Mouse (Mus musculus): ENCODE measurements around the gene Exosc6.
"Not testable (repeated sequence)": the region's sequence is repeated elsewhere in the genome, so short reads cannot be mapped to it uniquely, and the experiment has no call there.

Gene Exosc6

DNA sequence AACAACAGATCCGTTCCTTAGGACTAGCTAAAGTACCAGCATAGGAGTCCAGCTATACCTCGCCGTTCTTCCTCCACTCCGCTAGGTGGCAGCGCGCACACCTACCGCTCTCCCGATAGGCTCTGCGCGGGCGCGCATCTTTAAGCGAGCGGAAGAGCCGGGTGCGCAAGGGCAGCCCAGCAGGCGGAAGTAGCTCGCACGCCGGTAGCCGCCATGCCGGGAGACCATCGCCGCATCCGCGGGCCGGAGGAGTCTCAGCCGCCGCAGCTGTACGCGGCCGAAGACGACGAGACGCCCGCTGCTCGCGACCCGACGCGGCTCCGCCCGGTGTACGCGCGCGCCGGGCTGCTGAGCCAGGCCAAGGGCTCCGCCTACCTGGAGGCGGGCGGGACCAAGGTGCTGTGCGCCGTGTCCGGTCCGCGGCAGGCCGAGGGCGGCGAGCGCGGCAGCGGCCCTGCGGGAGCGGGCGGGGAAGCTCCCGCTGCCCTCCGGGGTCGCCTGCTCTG, at the start of gene Exosc6:
TSS of gene Exosc6 (plus strand) at position 182 of the 506 bp plus-strand sequence.
- DNase-seq (ENCODE audit: low spot score), result peak; percentile 86

DNA sequence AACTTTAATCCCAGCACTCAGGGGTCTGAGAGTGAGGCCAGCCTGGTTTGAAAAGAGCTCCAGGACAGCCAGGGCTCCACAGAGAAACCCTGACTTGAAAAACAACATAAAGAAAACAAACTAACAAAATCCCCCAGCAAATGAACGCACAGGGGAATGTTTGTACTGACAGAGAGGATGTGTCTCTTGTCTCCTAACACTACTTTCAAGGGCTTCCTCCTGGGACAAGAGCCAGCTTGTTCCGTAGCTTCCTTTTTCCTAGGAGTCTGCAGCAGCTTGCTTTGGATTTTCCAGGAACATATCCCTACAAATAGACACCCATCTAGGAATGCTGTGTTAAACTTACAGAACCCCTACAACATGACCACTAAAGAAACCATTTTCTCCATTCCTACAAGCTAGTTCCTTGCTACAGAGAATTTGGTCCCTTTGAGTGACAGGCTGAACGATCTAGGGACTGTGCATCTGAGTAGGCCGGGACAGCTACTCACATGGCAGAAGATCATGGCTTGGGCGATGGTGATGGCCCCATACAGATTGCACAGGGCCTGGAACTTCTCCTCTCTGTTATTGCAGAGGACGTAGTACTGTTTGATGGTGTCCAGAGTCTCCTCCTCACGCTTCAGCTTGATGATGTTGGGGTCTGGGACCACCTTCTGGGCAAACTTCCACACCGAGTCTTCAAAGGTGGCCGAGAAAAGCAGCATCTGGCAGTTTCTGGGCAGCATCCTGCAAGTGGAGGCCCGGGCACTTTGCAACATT, 45.7 kb upstream of the Exosc6 start:
- not testable (repeated sequence) for DNase-seq (ENCODE audit: low spot score)

DNA sequence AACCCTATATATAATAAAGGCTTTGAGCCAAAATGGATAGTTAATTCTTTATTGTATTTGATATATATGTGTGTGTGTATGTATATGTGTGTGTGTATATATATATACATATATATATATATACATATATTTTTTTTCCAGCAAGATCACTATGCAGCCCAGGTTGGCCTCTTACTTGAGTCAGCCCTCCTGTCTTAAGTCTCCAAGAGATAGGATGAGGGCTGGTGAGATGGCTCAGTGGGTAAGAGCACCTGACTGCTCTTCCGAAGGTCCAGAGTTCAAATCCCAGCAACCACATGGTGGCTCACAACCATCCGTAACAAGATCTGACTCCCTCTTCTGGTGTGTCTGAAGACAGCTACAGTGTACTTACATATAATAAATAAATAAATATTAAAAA, 29.5 kb upstream of the Exosc6 start:
- DNase-seq (ENCODE audit: low spot score), result not testable (repeated sequence)

DNA sequence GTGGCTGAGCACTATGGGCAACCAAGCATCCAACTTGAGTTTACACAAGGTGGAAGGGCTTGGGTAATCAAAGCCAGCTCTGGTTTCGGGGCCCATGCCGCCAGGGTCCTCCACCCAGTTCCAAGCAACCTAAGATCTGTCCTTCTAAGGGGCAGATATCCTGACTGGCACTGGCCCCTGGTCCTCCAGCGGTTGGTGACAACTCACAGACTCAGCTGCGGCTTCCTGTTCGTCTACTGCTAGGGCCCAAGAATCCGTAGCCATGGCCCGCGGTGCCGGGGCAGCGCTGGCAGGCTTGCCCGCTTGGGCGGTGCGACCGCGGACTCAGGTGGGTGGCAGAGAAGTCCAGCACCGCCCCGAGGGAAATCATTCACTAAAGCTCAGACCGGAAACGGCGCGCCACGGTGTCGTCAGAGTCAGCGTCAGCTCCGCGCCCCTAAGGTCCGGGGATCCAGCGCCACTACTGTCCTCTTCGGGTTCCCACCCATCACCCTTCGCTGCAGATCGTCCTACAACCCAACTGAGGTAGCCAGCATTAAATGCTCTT, 28.7 kb upstream of the Exosc6 start:
- DNase-seq (ENCODE audit: low spot score), result peak; percentile 71

DNA sequence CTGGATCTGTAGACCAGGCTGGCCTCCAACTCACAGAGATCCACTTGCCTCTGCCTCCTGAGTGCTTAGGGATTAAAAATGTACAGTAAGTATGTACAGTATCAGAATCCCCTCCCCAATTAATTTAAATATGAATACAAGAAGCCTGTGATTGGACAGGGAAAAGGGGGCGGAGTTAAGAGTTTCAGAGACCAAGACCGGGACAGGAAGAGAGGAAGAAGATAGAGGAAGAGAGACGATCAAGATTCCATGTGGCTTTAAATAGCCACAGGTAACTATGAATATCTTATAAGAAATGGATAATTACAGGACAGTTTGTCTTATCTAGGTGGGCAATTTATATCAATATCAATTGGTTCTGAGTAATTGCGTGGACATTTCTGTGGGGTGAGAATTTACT, 26.6 kb upstream of the Exosc6 start:
- DNase-seq (ENCODE audit: low spot score), result no peak

DNA sequence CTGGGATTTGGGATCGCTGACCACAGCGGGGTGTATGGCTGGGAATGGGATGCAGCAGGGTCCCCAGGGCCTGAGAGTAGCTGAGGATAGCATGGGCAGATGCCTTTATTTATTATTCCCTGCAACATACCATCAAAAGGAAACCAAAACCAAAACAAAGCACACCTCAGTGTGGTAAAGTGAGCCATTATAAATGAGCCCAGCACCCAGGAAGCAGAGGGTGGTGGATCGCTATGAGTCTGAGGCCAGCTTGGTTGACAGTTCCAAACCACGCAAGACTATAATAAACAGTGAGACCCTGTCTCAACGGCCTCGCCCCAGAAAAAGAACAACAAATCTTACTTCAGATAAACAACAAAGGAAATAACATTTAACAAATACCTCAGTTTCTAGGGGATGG, 26.1 kb upstream of the Exosc6 start:
- DNase-seq (ENCODE audit: low spot score), result no peak

DNA sequence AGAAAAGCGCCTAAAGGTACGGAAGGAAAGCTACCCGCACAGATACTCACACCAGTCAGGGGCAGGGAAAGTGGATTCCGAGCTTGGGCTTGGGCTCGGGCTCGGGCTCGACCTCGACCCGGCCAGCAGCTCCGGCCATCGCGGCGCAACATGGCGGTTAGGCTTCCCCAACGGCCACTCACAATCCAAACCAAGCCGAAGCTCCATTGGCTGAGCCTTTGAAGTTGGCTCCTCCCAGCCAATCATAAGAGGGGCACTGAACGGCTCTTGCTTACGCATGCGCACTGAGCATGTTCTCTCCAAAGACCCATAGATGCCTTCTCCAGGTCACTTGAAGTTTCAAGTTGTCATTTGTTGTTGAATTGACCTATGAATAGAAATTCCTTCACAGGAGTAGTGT, 24.6 kb upstream of the Exosc6 start, which contains the start of gene Ddx19b:
TSS of gene Ddx19b (minus strand) at position 180 of the 400 bp plus-strand sequence.
- no peak for DNase-seq (ENCODE audit: low spot score)

DNA sequence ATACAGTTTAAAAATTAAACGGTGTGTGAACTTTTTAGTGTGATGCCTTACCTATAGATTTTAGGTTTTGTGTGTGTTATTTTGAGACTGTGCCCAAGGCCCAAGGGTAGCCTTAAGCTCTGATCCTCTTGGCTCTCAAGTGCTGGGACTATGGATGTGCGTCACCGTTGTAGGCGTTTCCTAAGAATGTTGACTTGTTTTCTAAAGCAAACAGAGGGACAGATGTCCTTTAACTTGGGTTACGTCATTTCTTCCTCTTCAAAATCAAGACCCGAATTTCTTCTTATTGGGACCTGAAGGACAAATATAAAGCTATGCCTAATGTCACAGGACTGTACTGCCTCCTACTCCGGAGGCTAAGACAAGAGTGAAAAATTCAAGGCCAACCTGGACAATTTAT, 23.2 kb upstream of the Exosc6 start, which contains the start of gene Aars:
TSS of gene Aars (plus strand) at position 229 of the 400 bp plus-strand sequence.
- no peak for DNase-seq (ENCODE audit: low spot score)

DNA sequence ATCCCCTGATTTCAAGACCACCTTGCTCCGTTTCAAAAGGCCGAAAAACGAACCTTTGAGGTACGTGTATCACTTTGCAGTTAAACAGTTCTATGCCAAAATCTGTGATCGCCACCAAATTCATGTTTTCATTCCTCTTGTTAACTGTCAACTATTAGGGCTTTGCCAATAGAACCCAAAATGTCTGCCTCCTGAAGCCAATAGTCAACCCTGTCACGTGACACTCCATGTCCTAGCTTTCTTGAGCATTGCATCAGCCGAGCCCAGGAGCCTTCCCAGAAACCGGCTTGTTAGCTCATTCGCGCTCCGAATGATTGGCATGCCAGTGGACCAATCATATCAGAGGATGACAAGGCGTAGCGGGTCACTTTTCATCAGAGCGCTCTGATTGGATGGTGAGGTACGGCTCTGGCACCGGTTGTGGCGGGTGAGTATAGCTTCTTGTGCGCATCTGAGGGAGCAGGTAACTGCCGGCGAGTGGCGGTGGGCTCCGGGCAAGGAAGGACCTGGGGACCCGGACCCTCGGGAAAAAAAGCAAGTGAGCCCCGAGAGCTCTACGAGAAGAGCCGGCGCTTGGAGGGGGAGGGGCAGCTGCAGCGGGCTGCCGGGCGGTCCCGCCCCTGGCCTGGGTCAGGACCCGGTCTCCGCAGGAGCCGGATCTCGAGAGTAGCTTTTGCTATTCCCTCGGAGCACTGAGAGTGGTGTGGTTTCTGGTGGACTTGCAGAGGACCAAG, 22.5 kb upstream of the Exosc6 start:
- DNase-seq (ENCODE audit: low spot score), result peak; percentile 98

DNA sequence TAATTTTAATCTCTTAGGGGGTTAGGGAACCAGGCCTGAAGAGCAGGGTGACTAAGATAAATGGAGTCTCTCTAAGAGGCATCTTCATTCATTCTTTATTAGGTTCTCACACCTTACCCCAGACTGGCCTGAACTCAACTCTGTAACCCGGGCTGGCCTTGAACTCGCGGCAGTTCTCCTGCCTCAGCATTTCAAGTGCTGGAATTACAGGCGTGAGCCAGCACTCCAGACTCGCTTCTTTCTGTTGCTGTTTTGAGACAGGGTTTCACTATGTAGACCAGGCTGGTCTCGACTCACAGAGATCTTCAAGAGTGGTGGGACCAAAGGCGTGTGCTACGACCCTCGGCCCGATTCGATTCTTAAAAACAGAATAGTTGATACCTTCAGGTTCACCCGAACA, 21.9 kb upstream of the Exosc6 start:
- no peak for DNase-seq (ENCODE audit: low spot score)

DNA sequence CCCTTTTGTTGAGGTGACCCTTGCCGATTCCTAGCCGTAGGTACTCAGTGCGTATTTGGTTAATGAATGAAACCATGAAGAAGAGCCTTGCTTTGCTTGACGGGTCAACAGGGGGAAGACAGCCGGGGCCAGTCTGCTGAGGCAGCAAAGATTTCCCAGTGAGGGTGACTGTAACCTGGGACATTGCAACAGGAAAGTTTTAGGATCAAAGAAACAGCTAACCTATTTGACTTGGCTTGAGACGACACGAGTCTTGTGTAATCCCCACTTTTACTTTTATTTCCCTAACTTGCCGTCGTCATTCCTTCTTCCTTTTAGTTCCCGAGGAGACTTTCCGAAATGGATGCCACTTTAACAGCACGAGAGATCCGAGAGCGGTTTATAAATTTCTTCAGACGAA, 19.5 kb upstream of the Exosc6 start:
- DNase-seq (ENCODE audit: low spot score), result no peak

DNA sequence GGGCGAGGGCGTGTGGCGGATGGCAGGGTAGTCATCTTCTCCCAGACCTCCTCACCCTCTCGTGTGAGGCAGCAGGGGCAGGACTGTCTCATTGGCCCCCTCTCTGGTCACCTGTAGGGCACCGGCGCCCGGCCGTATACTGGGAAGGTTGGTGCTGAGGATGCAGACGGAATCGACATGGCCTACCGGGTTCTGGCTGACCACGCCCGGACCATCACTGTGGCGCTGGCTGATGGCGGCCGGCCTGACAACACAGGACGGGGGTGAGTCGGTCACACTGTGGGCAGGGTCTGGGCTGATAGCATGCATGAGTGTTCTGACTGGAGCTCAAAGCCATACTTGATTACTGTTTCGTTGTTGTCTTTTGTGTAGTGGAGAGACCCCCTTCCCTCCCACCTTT, 13.6 kb upstream of the Exosc6 start:
- DNase-seq (ENCODE audit: low spot score), result no peak

DNA sequence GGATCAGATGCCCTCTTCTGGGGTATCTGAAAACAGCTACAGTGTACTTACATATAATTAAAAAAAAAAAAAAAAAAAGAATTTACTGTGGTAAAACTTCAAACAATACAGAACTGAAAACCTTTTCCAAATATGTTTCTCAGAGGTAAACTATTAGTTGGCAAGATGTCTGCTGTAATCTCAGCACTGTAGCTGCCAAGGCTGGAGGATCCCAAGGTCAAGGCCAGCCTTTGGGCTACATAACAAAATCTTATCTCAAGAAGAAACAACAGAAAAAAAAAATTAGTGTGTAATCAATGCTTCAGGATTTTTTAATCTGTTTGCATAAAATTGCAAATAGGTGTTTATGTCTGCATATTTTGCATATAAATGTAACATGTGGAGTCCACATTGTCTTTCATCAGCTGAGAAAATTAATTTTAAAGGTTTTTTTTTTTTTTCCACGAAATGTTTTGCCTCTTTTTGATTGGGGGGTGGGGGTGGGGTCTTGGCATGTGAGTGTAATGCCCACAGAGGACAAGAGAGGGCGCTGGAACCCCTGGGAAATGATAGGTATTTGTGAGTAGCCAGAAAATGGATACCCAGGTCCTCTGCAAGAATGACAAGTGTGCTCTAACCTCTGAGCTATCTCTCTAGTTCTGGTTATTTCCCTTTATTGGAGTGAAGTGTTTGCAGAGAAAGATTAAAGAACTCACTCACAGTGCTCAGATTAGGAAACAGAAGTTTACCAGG, 12.0 kb upstream of the Exosc6 start:
- DNase-seq (ENCODE audit: low spot score), result peak; percentile 43

DNA sequence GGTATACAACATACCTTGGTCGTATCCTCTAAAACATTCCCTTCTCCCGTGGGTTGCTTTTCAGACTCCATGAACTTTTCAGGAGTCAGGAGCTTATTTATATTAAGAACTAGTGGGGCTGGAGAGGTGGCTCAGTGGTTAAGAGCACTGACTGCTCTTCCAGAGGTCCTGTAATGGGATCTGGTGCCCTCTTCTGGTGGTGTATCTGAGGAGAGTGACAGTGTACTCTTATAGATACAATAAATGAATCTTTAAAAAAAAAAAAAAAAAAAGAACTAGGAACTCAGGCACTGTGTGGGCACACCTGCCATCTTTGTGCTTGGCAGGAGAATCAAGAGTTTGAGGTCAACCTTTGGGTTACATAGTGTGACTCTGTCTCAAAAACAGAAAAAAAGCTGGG, 7.4 kb upstream of the Exosc6 start:
- DNase-seq (ENCODE audit: low spot score), result no peak

DNA sequence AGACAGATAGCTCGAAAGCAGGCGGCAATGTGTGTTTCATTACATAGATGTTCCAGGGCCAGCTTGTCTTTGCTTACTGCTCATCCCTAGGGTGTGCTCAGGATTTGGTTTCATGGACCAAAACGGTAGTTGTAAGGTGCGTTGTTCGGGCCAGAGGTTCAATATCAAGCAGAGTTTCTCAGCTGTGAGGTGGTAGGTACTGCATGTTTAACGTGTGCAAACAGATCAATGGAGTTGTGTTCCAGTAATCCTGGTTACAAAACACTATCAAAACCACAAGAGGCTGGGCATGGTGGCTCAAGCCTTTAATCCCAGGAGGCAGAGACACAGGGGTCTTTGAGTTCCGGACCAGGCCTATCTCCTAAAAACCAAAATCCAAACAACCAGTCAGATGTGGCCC, 7.0 kb upstream of the Exosc6 start:
- DNase-seq (ENCODE audit: low spot score), result no peak

DNA sequence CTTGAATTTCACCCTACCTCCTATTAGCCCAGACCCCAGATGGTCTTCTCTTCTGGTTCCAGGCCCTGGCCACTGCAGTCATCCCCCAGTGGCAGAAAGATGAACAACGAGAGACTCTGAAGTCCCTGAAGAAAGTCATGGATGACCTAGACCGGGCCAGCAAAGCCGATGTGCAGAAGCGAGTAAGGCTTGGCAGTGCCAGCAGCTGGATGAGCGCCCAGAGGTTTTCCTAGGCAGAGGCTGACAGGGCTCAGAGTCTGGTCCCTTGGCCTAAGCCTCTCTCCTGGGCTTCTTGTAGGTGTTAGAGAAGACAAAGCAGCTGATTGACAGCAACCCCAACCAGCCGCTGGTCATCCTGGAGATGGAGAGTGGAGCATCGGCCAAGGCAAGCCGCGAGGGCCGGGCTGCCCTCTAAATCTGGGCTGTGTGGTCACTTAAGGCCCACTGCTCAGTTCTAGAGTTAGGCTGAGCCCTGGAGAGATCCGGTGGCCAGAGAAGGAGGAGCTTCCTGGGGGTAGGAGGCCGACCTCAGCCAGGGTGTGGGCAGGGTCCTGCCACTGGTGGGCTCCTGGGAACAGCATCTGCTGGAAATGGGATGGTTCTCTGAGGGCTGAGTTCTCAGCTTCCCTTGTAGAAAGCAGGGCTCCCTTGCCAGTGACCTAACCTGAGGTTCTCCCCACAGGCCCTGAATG, 2.2 kb upstream of the Exosc6 start:
- no peak for DNase-seq (ENCODE audit: low spot score)

DNA sequence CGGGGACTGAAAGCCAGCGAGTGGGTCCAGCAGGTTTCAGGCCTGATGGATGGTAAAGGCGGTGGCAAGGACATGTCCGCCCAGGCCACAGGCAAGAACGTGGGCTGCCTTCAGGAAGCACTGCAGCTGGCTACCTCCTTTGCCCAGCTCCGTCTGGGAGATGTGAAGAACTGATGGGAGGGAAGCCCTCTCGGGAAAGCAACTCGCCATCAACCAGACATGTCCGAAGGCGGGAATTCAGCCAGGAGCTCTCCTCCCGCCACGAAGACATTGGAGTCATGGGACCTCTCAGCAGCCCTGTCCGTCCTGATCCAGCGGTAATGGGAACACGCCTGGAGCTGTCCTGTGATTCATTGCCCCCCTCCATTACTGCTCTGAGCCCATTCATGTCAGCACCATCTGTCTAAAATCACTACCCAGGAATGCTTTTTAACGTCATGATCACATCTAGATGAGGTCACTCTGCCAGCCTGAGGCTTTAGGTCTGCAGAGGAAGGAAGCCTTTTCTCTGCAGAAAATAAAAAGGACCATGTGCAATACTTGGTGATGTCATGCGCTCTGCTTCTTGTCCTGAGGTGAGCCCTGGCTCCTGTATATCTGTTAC, 1.0 kb upstream of the Exosc6 start:
- no peak for DNase-seq (ENCODE audit: low spot score)

DNA sequence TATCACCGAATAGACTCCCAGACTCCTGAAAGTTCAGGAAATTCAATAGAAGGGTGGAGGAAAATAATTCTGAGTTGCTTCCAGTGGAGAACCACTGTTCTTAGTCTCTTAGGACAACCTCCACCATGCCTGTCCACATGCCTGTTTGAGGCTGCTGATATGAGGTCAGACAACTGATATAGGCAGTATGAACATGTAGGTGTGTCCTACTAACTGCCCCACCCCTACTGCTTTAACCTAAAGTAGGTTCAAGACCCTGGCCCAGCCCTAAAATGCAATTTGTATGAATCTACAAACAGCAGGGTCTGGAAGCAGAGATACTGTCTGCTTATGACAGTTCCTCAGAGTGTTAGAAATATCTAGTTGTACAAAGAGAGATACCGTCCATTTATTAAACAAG, 478 bp upstream of the Exosc6 start:
- DNase-seq (ENCODE audit: low spot score), result no peak

DNA sequence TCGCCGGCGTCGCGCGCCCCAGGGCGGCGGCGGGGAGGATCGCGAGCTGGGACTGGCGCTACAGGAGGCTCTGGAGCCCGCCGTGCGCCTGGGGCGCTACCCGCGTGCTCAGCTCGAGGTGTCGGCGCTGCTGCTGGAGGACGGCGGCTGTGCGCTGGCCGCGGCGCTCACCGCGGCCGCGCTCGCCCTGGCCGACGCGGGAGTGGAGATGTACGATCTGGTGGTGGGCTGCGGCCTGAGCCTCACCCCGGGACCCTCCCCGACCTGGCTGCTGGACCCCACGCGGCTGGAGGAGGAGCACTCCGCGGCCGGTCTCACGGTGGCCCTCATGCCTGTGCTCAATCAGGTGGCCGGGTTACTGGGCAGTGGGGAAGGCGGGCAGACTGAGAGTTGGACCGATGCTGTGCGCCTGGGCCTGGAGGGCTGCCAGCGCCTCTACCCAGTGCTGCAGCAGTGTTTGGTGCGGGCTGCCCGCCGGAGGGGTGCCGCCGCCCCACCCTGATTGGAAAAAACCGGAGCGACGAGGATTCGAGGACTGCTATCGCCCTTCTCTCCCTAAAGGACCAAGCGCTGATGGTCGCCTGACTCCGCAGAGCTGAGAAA, 653 bp downstream of the Exosc6 start:
- DNase-seq (ENCODE audit: low spot score), result peak; percentile 29

DNA sequence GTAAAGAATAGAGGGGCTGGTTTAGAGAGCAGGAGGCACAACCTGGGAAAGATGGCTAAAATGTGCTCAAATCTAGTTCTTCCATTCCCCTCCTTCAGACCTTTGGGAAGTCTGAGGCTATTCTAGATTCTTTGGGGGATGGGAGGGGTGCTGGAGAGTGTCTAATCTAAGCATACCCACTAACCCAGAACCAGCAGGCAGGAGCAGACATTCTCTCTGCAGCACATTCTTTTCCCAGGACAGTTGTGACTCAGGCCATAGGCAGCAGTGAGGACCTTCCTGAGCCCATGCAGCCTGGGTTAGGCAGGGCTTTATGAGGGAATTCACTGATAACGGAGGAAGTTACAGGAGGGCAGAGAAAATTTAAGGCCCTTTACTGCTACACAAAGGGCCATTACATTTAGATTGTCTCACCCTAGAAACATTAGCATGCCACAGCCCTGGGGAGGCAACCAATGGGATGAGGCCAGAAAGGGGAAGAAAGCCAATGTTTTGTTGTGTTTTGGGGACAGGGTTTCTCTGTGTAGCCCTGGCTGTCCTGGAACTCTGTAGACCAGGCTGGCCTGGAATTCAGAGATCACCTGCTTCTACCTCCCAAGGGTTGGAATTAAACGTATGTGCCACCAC, 2.9 kb downstream of the Exosc6 start:
- DNase-seq (ENCODE audit: low spot score), result no peak
